Mouse (Mus musculus): Measurements from ENCODE around the gene Ptar1.

Ptar1 gene

GRCm38 (mm10) chr19:23687296-23688021 is at the start of gene Ptar1:
Ptar1 (plus strand) TSS chr19:23687429.
- TF ChIP-seq CTCF (conservative IDR thresholded peaks at IDR 0.05; ENCODE audit: low read length) = no peak
- no peak for TF ChIP-seq POU5F1 (IDR thresholded peaks at IDR 0.05; ENCODE audit: borderline replicate concordance, low read length)
- no peak for TF ChIP-seq NANOG (IDR thresholded peaks at IDR 0.05; ENCODE audit: borderline replicate concordance, low read length)
- Histone ChIP-seq H3K27me3 (ENCODE audit: insufficient read depth, low read length) (no peaks in the 10 kb centered on the region), H3K9me3 (ENCODE audit: low read length) (no peaks in the 10 kb centered on the region), H3K4me1 (replicated peaks; ENCODE audit: low read depth, low read length) (peaks cover 29% of the 10 kb centered on the region), H3K4me3 (replicated peaks; ENCODE audit: low read length) (peak within 1 kb of the TSS; percentile 94), H3K36me3 (ENCODE audit: insufficient read depth, low read length) (no peaks in the 10 kb centered on the region)

- TF ChIP-seq CTCF (conservative IDR thresholded peaks at IDR 0.05; ENCODE audit: low read length) (no peak), NANOG (IDR thresholded peaks at IDR 0.05; ENCODE audit: borderline replicate concordance, low read length) (no peak), POU5F1 (IDR thresholded peaks at IDR 0.05; ENCODE audit: borderline replicate concordance, low read length) (no peak)
- no peaks in the 10 kb centered on the region for H3K36me3 ChIP-seq (ENCODE audit: insufficient read depth, low read length)
- no peaks in the 10 kb centered on the region for H3K9me3 ChIP-seq (ENCODE audit: low read length)
- no peak overlapping the region for H3K4me3 ChIP-seq (replicated peaks; ENCODE audit: low read length)
- H3K27me3 ChIP-seq (ENCODE audit: insufficient read depth, low read length) = peaks cover 8% of the 10 kb centered on the region; the same call in 1 of the 2 replicates
- 0 out of 2 replicates have a peak, but pooled peaks cover 3% of the 10 kb centered on the region for H3K4me1 ChIP-seq (replicated peaks; ENCODE audit: low read depth, low read length)
These were observed 43.4 kb upstream of the Ptar1 start for GRCm38 (mm10) chr19:23643819-23644218.

DNA sequence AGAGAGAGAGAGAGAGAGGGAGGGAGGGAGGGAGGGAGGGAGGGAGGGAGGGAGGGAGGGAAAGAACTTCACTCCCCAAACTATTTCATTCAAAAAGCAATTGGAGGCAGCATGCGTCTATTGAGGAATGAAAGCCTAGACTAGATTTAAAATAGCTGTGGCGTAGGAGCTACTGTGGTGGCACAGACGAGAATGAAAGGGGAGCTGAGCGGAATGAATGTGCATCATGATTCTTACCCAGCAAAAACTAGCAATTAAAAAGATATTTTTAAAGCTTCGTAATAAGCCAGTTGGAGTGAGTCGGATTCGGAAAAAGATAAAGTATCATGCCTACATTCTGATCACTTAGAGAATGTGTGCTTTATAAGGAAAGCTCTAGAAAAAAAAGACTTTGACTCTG is 41.9 kb upstream of the Ptar1 start:
- Histone ChIP-seq H3K9me3 (ENCODE audit: low read length) (no peaks in the 10 kb centered on the region), H3K36me3 (ENCODE audit: insufficient read depth, low read length) (no peaks in the 10 kb centered on the region), H3K4me1 (replicated peaks; ENCODE audit: low read depth, low read length) (0 out of 2 replicates have a peak, but pooled peaks cover 3% of the 10 kb centered on the region), H3K4me3 (replicated peaks; ENCODE audit: low read length) (no peak overlapping the region), H3K27me3 (ENCODE audit: insufficient read depth, low read length) (peaks cover 8% of the 10 kb centered on the region; the same call in 1 of the 2 replicates)
- no peak for TF ChIP-seq POU5F1 (IDR thresholded peaks at IDR 0.05; ENCODE audit: borderline replicate concordance, low read length)
- no peak for TF ChIP-seq CTCF (conservative IDR thresholded peaks at IDR 0.05; ENCODE audit: low read length)
- TF ChIP-seq NANOG (IDR thresholded peaks at IDR 0.05; ENCODE audit: borderline replicate concordance, low read length) = no peak

GRCm38 (mm10) chr19:23647308-23647707 is 39.9 kb upstream of the Ptar1 start:
- Histone ChIP-seq H3K9me3 (ENCODE audit: low read length) (no peaks in the 10 kb centered on the region), H3K36me3 (ENCODE audit: insufficient read depth, low read length) (no peaks in the 10 kb centered on the region), H3K27me3 (ENCODE audit: insufficient read depth, low read length) (peaks cover 21% of the 10 kb centered on the region), H3K4me1 (replicated peaks; ENCODE audit: low read depth, low read length) (0 out of 2 replicates have a peak, but pooled peaks cover 3% of the 10 kb centered on the region), H3K4me3 (replicated peaks; ENCODE audit: low read length) (no peak overlapping the region)
- no peak for TF ChIP-seq POU5F1 (IDR thresholded peaks at IDR 0.05; ENCODE audit: borderline replicate concordance, low read length)
- no peak for TF ChIP-seq NANOG (IDR thresholded peaks at IDR 0.05; ENCODE audit: borderline replicate concordance, low read length)
- no peak for TF ChIP-seq CTCF (conservative IDR thresholded peaks at IDR 0.05; ENCODE audit: low read length)

- peaks cover 25% of the 10 kb centered on the region for H3K4me1 ChIP-seq (replicated peaks; ENCODE audit: low read depth, low read length)
- peak within 1 kb of the TSS; percentile 62 for H3K4me3 ChIP-seq (replicated peaks; ENCODE audit: low read length)
- H3K27me3 ChIP-seq (ENCODE audit: insufficient read depth, low read length) = peaks cover 15% of the 10 kb centered on the region
- TF ChIP-seq NANOG (IDR thresholded peaks at IDR 0.05; ENCODE audit: borderline replicate concordance, low read length) = no peak
- no peak for TF ChIP-seq CTCF (conservative IDR thresholded peaks at IDR 0.05; ENCODE audit: low read length)
- H3K36me3 ChIP-seq (ENCODE audit: insufficient read depth, low read length) = no peaks in the 10 kb centered on the region
- no peaks in the 10 kb centered on the region for H3K9me3 ChIP-seq (ENCODE audit: low read length)
These were observed 34.6 kb upstream of the Ptar1 start, which contains the start of gene 1700028P14Rik for GRCm38 (mm10) chr19:23652644-23653043. 1700028P14Rik (minus strand) TSS chr19:23652812.

GRCm38 (mm10) chr19:23653154-23653553 is 34.1 kb upstream of the Ptar1 start:
- H3K4me1 ChIP-seq (replicated peaks; ENCODE audit: low read depth, low read length) = peaks cover 27% of the 10 kb centered on the region
- no peaks in the 10 kb centered on the region for H3K9me3 ChIP-seq (ENCODE audit: low read length)
- H3K4me3 ChIP-seq (replicated peaks; ENCODE audit: low read length) = no peak overlapping the region
- no peaks in the 10 kb centered on the region for H3K36me3 ChIP-seq (ENCODE audit: insufficient read depth, low read length)
- TF ChIP-seq CTCF (conservative IDR thresholded peaks at IDR 0.05; ENCODE audit: low read length) (no peak), POU5F1 (IDR thresholded peaks at IDR 0.05; ENCODE audit: borderline replicate concordance, low read length) (no peak), NANOG (IDR thresholded peaks at IDR 0.05; ENCODE audit: borderline replicate concordance, low read length) (no peak)
- H3K27me3 ChIP-seq (ENCODE audit: insufficient read depth, low read length) = peaks cover 15% of the 10 kb centered on the region

- TF ChIP-seq POU5F1 (IDR thresholded peaks at IDR 0.05; ENCODE audit: borderline replicate concordance, low read length) (no peak), NANOG (IDR thresholded peaks at IDR 0.05; ENCODE audit: borderline replicate concordance, low read length) (no peak), CTCF (conservative IDR thresholded peaks at IDR 0.05; ENCODE audit: low read length) (no peak)
- H3K4me1 ChIP-seq (replicated peaks; ENCODE audit: low read depth, low read length) = peaks cover 27% of the 10 kb centered on the region
- H3K27me3 ChIP-seq (ENCODE audit: insufficient read depth, low read length) = peaks cover 2% of the 10 kb centered on the region; the same call in 1 of the 2 replicates
- no peak overlapping the region for H3K4me3 ChIP-seq (replicated peaks; ENCODE audit: low read length)
- no peaks in the 10 kb centered on the region for H3K36me3 ChIP-seq (ENCODE audit: insufficient read depth, low read length)
- H3K9me3 ChIP-seq (ENCODE audit: low read length) = no peaks in the 10 kb centered on the region
These were observed 29.8 kb upstream of the Ptar1 start for GRCm38 (mm10) chr19:23657261-23657932.

- Histone ChIP-seq H3K9me3 (ENCODE audit: low read length) (peaks cover 4% of the 10 kb centered on the region; the same call in 1 of the 2 replicates), H3K27me3 (ENCODE audit: insufficient read depth, low read length) (no peaks in the 10 kb centered on the region), H3K4me3 (replicated peaks; ENCODE audit: low read length) (no peak overlapping the region), H3K4me1 (replicated peaks; ENCODE audit: low read depth, low read length) (peaks cover 21% of the 10 kb centered on the region), H3K36me3 (ENCODE audit: insufficient read depth, low read length) (no peaks in the 10 kb centered on the region)
- no peak for TF ChIP-seq POU5F1 (IDR thresholded peaks at IDR 0.05; ENCODE audit: borderline replicate concordance, low read length)
These were observed 28.9 kb upstream of the Ptar1 start for GRCm38 (mm10) chr19:23658350-23658749.
